Mouse (Mus musculus): ENCODE results near the gene Myo1e. TPM values are rescaled to one million over a fixed set of nuclear protein-coding genes. Genes with fewer than 3 reads are reported as not detected.

Gene Myo1e
- polyA plus RNA-seq, 1 experiment from 2014 or later: 3.5 TPM

DNA sequence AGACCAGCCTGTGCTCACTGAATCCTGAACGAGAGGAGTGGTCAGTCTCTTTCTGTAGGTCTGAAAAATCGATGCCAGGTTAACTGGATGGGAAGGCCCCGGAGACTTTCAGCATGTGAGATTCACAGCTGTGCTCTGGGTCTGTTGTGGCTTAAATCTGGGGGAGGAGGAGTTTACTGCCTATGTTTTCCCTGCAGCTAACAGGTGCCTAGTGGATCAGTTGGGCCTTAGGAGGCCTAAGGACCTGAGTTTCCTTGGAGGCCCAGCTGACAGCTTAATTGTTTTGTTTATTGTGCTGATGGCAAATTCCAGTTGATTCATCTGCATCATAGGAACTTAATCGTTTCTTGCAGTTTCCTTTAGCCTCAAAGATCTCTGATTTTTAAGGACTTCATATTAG is 16.0 kb downstream of the Myo1e start:
- Histone ChIP-seq H3K36me3 (replicated peaks) (no peaks in the 10 kb centered on the region), H3K27me3 (no peaks in the 10 kb centered on the region), H3K9ac (no peak overlapping the region), H3K4me2 (no peak overlapping the region), H3K4me3 (replicated peaks) (no peak overlapping the region), H3K27ac (replicated peaks) (no peak overlapping the region), H3K9me3 (replicated peaks) (no peaks in the 10 kb centered on the region), H3K4me1 (replicated peaks) (0 out of 2 replicates have a peak, but pooled peaks cover 6% of the 10 kb centered on the region)
- no peak for ATAC-seq (ENCODE audit: insufficient read depth)
- WGBS (ENCODE audit: insufficient replicate concordance): 53% methylated on average over 4 of the region's 4 CpGs

DNA sequence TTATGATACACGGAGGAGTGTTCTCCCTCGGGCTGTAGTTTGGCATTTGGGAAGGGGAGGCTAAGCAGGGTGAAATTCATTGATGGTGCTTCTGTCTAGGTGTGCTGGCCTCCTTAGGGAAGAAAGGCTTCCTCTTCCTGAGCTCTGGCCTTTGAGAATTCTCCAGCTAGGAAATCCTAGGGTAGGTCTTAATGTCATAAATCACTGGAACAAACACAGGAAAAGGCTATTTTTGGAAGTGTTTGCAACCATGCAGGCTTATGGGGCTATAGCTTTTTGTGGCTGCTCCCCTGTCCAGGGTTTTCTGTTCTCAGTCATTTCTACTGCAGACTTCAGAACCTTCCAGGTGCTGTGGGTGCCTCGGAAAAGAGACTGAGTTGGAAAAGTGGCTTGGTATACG is 16.9 kb downstream of the Myo1e start:
- Histone ChIP-seq H3K9me3 (replicated peaks) (no peaks in the 10 kb centered on the region), H3K4me3 (replicated peaks) (no peak overlapping the region), H3K4me1 (replicated peaks) (0 out of 2 replicates have a peak, but pooled peaks cover 6% of the 10 kb centered on the region), H3K4me2 (no peak overlapping the region), H3K9ac (no peak overlapping the region), H3K27ac (replicated peaks) (no peak overlapping the region), H3K27me3 (no peaks in the 10 kb centered on the region), H3K36me3 (replicated peaks) (no peaks in the 10 kb centered on the region)
- WGBS (ENCODE audit: insufficient replicate concordance): 34% methylated on average over 4 of the region's 4 CpGs
- ATAC-seq (ENCODE audit: insufficient read depth): no peak

DNA sequence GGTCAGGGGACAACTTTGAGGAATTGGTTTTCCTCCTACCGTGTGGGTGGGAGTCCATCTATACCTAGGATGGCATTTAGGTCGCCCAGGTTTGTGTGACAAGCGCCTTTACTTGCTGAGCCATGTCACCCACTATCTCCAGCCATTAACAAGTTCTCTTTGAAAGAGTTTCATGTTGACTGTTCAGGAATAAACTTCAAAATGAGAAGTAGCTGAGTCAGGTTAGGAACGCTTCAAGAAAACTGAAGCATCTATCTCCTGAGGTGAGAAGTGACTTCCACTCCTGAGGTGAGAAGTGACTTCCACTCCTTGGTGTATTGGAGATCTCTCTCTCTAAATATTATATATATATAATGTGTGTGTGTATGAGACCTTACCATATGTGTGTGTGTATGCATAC is 19.2 kb downstream of the Myo1e start:
- Histone ChIP-seq H3K36me3 (replicated peaks) (no peaks in the 10 kb centered on the region), H3K4me3 (replicated peaks) (no peak overlapping the region), H3K27ac (replicated peaks) (no peak overlapping the region), H3K9me3 (replicated peaks) (no peaks in the 10 kb centered on the region), H3K4me2 (no peak overlapping the region), H3K27me3 (no peaks in the 10 kb centered on the region), H3K9ac (no peak overlapping the region), H3K4me1 (replicated peaks) (0 out of 2 replicates have a peak, but pooled peaks cover 6% of the 10 kb centered on the region)
- no peak for ATAC-seq (ENCODE audit: insufficient read depth)
- WGBS (ENCODE audit: insufficient replicate concordance): 63% methylated on average over 4 of the region's 4 CpGs

DNA sequence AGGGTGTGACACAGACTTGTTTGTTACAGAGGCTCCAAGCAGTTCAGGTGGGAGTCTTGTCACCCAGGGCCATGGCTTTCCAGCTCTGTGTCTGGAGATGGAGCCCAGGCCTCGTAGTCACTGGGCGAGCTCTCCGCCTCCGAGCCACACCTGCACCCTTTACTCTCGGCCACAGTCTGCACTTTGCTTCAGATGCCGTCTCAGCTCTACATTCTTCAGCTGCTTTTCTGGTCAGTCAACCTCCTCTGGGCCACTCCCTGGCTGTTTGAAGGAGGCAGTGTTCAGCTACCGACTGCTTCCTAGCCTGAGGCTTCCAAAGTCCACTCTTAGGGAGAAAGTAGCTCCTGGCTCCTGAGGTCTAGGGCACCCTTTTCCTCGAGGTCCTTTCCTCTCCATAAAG is 22.7 kb downstream of the Myo1e start:
- no peak overlapping the region for H3K27ac ChIP-seq (replicated peaks)
- H3K27me3 ChIP-seq: no peaks in the 10 kb centered on the region
- H3K4me3 ChIP-seq (replicated peaks): no peak overlapping the region
- H3K9ac ChIP-seq: no peak overlapping the region
- WGBS (ENCODE audit: insufficient replicate concordance): 57% methylated on average over 8 of the region's 8 CpGs
- 0 out of 2 replicates have a peak, but pooled peaks cover 3% of the 10 kb centered on the region for H3K4me1 ChIP-seq (replicated peaks)
- no peaks in the 10 kb centered on the region for H3K36me3 ChIP-seq (replicated peaks)
- ATAC-seq (ENCODE audit: insufficient read depth): no peak
- no peaks in the 10 kb centered on the region for H3K9me3 ChIP-seq (replicated peaks)
- no peak overlapping the region for H3K4me2 ChIP-seq

DNA sequence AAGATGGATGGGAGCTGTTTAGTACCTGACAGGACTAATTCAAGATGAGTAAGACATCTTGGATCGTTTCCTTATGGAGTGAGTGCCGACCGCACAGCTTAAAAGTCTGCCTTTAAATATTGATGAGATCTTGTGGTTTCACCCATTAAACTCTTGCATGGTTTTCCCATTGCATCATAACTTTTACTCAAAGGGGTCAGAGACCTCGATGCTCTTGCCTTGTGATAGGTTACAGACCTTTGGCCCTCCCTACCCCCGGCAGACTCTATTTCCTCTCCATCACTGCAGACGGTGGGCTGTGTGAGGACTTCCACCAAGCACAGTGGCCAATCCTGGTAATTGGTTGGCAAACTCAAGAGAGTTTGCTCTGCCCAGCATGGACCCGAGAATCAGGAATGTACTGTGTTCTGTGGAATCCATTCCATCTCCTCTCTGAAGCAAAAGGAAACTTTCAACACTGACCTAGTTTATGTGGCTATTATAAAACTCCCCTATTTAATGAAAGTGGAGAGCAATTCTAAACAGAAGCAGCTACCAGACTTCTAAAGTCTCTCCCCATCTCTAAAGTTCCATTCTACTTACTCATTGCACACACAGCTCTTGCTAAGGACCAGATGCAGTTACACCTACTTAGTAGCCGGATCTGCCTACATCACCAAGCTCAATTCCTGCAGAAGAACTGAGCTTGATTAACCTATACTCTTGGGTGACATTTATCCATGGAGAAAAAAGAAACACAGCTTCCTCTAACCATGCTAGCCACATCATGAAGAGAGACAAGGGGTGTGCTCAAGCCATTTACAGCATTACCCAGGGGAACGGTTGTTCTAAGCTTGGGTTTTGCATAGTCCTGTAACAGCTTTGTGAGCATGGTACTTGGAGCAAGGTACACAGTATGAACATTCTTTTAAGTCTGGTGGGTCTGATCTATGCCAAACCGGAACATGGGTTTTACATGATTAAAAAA is 25.2 kb downstream of the Myo1e start:
- ATAC-seq (ENCODE audit: insufficient read depth): no peak
- Histone ChIP-seq H3K27me3 (no peaks in the 10 kb centered on the region), H3K36me3 (replicated peaks) (no peaks in the 10 kb centered on the region), H3K27ac (replicated peaks) (no peak overlapping the region), H3K9ac (no peak overlapping the region), H3K4me3 (replicated peaks) (no peak overlapping the region), H3K4me2 (no peak overlapping the region), H3K4me1 (replicated peaks) (0 out of 2 replicates have a peak, but pooled peaks cover 3% of the 10 kb centered on the region), H3K9me3 (replicated peaks) (no peaks in the 10 kb centered on the region)
- 52% methylated on average over 10 of the region's 10 CpGs for WGBS (ENCODE audit: insufficient replicate concordance)

DNA sequence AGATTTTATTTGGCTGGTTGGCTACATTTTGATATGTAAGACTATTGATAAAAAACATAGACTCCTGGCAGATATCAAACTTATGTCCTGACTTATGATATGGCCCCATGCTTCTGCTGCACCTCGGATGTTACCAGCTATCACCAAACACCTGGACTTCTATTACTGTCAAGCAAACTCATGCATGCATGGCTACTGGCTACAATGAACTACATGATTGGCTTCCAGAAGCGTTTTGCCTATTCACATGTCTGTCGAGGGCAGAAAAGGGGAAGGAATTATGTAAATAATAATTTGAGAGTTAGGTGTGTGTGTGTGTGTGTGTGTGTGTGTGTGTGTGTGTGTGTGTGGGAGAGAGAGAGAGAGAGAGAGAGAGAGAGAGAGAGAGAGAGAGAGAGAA is 30.0 kb downstream of the Myo1e start:
- Histone ChIP-seq H3K9me3 (replicated peaks) (no peaks in the 10 kb centered on the region), H3K27ac (replicated peaks) (no peak overlapping the region), H3K4me1 (replicated peaks) (peaks cover 4% of the 10 kb centered on the region), H3K4me2 (no peak overlapping the region), H3K36me3 (replicated peaks) (no peaks in the 10 kb centered on the region), H3K9ac (no peak overlapping the region), H3K27me3 (no peaks in the 10 kb centered on the region), H3K4me3 (replicated peaks) (no peak overlapping the region)
- ATAC-seq (ENCODE audit: insufficient read depth): no peak
- 20% methylated on average over 3 of the region's 3 CpGs for WGBS (ENCODE audit: insufficient replicate concordance)

DNA sequence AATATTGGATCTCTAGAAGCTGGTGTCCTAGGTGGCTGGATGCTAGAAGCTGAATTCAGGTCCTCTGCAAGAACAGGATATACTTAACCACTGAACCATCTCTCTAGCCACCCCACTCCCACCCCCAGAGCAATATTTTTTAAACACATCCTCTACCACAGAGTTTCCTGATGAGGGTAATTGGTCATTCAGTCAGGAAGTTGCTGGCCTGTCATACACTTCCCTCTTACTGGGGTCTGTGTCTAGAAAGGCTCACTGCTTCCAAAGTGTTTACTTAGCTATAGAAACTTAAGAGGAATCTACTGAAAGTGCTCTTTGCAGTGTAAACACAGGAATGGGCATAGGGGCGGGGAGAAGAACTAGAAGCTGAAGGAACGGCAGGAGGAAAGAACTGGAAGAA is 30.4 kb downstream of the Myo1e start:
- no peak overlapping the region for H3K27ac ChIP-seq (replicated peaks)
- no peak overlapping the region for H3K9ac ChIP-seq
- no peak for ATAC-seq (ENCODE audit: insufficient read depth)
- H3K36me3 ChIP-seq (replicated peaks): no peaks in the 10 kb centered on the region
- no peak overlapping the region for H3K4me2 ChIP-seq
- peaks cover 4% of the 10 kb centered on the region for H3K4me1 ChIP-seq (replicated peaks)
- H3K27me3 ChIP-seq: no peaks in the 10 kb centered on the region
- no peak overlapping the region for H3K4me3 ChIP-seq (replicated peaks)
- WGBS (ENCODE audit: insufficient replicate concordance): 7% methylated on average over 2 of the region's 2 CpGs
- H3K9me3 ChIP-seq (replicated peaks): no peaks in the 10 kb centered on the region

DNA sequence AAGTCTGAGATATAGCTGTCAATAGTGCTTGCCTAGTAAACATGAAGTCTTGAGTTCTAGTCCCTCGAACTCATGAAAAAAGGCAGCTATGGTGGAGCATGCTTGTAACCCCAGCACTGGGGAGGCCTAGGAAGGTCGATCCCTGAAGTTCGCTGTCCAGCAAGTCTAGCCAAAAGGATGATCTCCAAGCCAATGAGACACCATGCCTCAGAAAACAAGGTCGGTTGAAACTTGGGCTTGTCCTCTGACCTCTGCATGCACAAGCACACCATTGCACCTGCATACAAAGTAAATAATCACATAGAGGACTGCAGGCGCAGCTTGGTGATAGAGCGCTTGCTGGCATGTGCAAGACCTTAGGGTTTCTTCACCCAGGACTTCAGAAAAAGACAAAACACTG is 31.2 kb downstream of the Myo1e start:
- no peak overlapping the region for H3K4me3 ChIP-seq (replicated peaks)
- no peaks in the 10 kb centered on the region for H3K36me3 ChIP-seq (replicated peaks)
- H3K9me3 ChIP-seq (replicated peaks): no peaks in the 10 kb centered on the region
- no peak for ATAC-seq (ENCODE audit: insufficient read depth)
- H3K9ac ChIP-seq: no peak overlapping the region
- WGBS (ENCODE audit: insufficient replicate concordance): 57% methylated on average over 6 of the region's 6 CpGs
- H3K27ac ChIP-seq (replicated peaks): no peak overlapping the region
- no peak overlapping the region for H3K4me2 ChIP-seq
- H3K4me1 ChIP-seq (replicated peaks): peaks cover 4% of the 10 kb centered on the region
- H3K27me3 ChIP-seq: no peaks in the 10 kb centered on the region

DNA sequence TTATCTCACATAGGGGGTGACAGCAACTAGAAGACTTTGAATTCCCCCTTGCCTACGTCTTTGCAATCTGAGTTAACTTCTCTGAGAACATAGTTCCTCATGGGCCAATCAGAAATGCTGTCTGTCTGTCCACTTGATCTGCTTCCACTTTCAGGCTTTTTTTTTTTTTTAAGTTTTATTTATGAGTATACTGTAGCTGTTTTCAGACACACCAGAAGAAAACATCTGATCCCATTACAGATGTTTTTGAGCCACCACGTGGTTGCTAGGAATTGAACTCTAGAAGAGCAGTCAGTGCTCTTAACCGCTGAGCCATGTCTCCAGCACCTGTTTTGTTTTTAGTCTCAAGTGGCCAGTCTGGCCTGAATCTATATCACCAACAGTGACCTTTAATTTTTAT is 32.1 kb downstream of the Myo1e start:
- Histone ChIP-seq H3K4me2 (no peak overlapping the region), H3K27me3 (no peaks in the 10 kb centered on the region), H3K9me3 (replicated peaks) (no peaks in the 10 kb centered on the region), H3K9ac (no peak overlapping the region), H3K36me3 (replicated peaks) (no peaks in the 10 kb centered on the region), H3K27ac (replicated peaks) (no peak overlapping the region), H3K4me1 (replicated peaks) (peaks cover 4% of the 10 kb centered on the region), H3K4me3 (replicated peaks) (no peak overlapping the region)
- WGBS (ENCODE audit: insufficient replicate concordance): 45% methylated on average over 3 of the region's 3 CpGs
- ATAC-seq (ENCODE audit: insufficient read depth): no peak

DNA sequence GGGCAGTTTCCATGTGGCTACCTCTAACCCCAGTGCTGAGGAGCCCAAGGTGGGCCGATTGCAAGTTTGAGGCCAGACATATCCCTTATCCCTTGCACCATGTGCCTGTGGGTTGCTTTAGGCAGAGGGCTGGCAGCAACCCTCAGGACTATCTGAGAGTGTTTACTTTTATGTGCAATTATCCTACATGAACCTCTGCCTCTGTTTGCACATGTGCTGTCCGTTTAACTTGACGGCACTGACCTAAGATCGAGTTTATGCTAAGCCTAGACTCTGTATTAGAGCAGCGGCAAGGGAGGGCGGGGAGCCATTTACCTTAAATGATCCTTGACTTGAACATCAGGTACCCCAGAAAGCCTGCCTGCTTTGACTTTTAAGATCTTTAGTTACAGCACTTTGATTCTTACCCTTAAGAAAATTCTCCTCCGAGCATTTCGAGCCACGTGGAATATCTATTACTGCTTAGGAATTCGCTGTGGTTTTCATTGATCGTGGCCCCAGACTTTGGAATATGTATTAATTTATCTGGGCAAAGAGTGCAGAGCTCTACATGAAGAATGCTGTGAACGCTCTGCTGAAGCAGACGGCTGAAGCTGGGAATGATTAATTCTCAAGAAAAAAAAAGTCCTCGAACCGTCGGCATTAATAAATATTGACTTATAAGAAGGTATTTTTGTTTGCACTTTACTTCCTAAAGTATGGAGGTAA is 33.7 kb downstream of the Myo1e start:
- Histone ChIP-seq H3K4me1 (replicated peaks) (peaks cover 4% of the 10 kb centered on the region), H3K9me3 (replicated peaks) (no peaks in the 10 kb centered on the region), H3K27me3 (no peaks in the 10 kb centered on the region), H3K4me2 (no peak overlapping the region), H3K9ac (no peak overlapping the region), H3K4me3 (replicated peaks) (no peak overlapping the region), H3K36me3 (replicated peaks) (no peaks in the 10 kb centered on the region), H3K27ac (replicated peaks) (peak overlapping the region; percentile 65)
- WGBS (ENCODE audit: insufficient replicate concordance): 62% methylated on average over 16 of the region's 16 CpGs
- peak; percentile 45 for ATAC-seq (ENCODE audit: insufficient read depth)

DNA sequence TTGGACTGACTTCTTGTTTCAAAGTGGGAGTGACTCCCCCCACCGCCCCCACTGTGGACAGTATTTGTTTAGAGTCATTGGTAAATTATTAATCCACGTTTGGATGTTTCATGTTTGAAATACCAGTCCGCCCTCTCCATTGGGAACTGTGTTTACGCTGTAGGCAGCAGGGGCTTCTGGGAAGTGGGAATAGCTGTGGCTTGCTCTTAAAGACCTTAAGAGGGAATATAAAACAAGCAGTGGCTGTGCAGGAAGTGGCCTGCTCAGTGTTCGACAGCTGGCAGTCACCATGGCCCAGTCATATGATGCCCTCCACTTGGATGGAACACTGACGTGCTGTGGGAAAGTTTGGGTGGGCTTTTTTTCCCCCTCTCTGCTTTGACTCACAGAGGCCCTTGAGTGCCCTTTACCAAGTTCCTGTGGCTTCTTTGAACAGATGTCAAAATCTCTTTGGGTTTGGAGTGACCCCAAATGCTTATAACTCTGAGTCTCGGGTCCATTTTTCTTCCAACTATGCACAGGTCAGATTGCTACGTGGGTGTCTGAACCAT is 34.3 kb downstream of the Myo1e start:
- no peak overlapping the region for H3K9ac ChIP-seq
- ATAC-seq (ENCODE audit: insufficient read depth): peak; percentile 53
- 47% methylated on average over 8 of the region's 8 CpGs for WGBS (ENCODE audit: insufficient replicate concordance)
- H3K27ac ChIP-seq (replicated peaks): peak overlapping the region; percentile 68
- H3K4me3 ChIP-seq (replicated peaks): no peak overlapping the region
- no peaks in the 10 kb centered on the region for H3K9me3 ChIP-seq (replicated peaks)
- no peak overlapping the region for H3K4me2 ChIP-seq
- peaks cover 4% of the 10 kb centered on the region for H3K4me1 ChIP-seq (replicated peaks)
- no peaks in the 10 kb centered on the region for H3K36me3 ChIP-seq (replicated peaks)
- no peaks in the 10 kb centered on the region for H3K27me3 ChIP-seq

All from liver, embryonic 15.5 days (tissue).